In genomic region chr16:90872936-90873335, GRCm38 (mm10) we compare ENCODE assay signal across 27 mouse cellular contexts. TPM values are rescaled to one million over a fixed set of nuclear protein-coding genes. Genes with fewer than 3 reads are reported as not detected.
"Had no signal": no experiment of that assay in that cellular context is flagged by ENCODE, and none has a peak within 500 bp of the region (broad histone marks: within the 10 kb centered on the region; RNA-seq: fewer than 3 reads in every experiment).

No protein-coding gene starts in this region.

- H3K4me3 ChIP-seq: limb, embryonic 10.5 days; limb, embryonic 12.5 days; limb, embryonic 13.5 days; limb, embryonic 15.5 days; liver, embryonic 12.5 days; liver, embryonic 13.5 days; liver, embryonic 15.5 days; lung, embryonic 15.5 days; megakaryocyte, embryonic 14.5 days; midbrain, embryonic 10.5 days; midbrain, embryonic 12.5 days; midbrain, embryonic 13.5 days; midbrain, embryonic 15.5 days; myocyte had no signal

- H3K27me3 ChIP-seq: limb, embryonic 12.5 days; limb, embryonic 13.5 days; limb, embryonic 15.5 days; liver, embryonic 13.5 days; lung, embryonic 15.5 days; midbrain, embryonic 12.5 days; midbrain, embryonic 13.5 days; midbrain, embryonic 15.5 days had no signal

- H3K36me3 ChIP-seq: limb, embryonic 10.5 days; limb, embryonic 12.5 days; limb, embryonic 13.5 days; limb, embryonic 15.5 days; liver, embryonic 12.5 days; liver, embryonic 13.5 days; liver, embryonic 15.5 days; lung, embryonic 15.5 days; midbrain, embryonic 10.5 days; midbrain, embryonic 12.5 days; midbrain, embryonic 13.5 days; midbrain, embryonic 15.5 days had no signal

- H3K4me1 ChIP-seq: liver, embryonic 12.5 days; liver, embryonic 13.5 days; liver, embryonic 15.5 days; lung, embryonic 15.5 days had no signal

- DNase-seq: left cerebral cortex, postnatal 4 days; liver; liver, embryonic 13.5 days; liver, postnatal 0 days; lung, adult 18-20 months; lung, adult 2 months; lung, embryonic 14.5 days; lung, postnatal 10 days; lung, postnatal 14 days; lung, postnatal 36 days; lung, postnatal 4 days; midbrain, embryonic 14.5 days had no signal

- H3K9me3 ChIP-seq: limb, embryonic 10.5 days; limb, embryonic 12.5 days; limb, embryonic 13.5 days; limb, embryonic 15.5 days; liver, embryonic 12.5 days; liver, embryonic 13.5 days; liver, embryonic 15.5 days; lung, embryonic 15.5 days; megakaryocyte, embryonic 14.5 days; midbrain, embryonic 10.5 days; midbrain, embryonic 12.5 days; midbrain, embryonic 13.5 days; midbrain, embryonic 15.5 days had no signal

- H3K27ac ChIP-seq: limb, embryonic 10.5 days; limb, embryonic 12.5 days; limb, embryonic 13.5 days; limb, embryonic 15.5 days; liver, embryonic 12.5 days; liver, embryonic 13.5 days; liver, embryonic 14.5 days; liver, embryonic 15.5 days; lung, embryonic 15.5 days; macrophage; midbrain, embryonic 10.5 days; midbrain, embryonic 12.5 days; midbrain, embryonic 13.5 days; midbrain, embryonic 15.5 days had no signal

RNA-seq across cellular contexts. Expression of gene Eva1c, which starts 46.4 kb away (rescaled TPM):
- polyA plus RNA-seq: macrophage had no signal
